Mouse (Mus musculus) stomach, postnatal 0 days (tissue): ENCODE data around the gene Prkacb. TPM values are rescaled to one million over a fixed set of nuclear protein-coding genes. Genes with fewer than 3 reads are reported as not detected.

ENCODE experiments used
- ATAC-seq: fragments of 200-750 bp; cut with Nextera tagmentation; 2 replicates; pipeline ENCODE4 v1.8.0; 2017; ENCODE audit not compliant: low FRiP score, low TSS enrichment
- DNase-seq: peaks from one replicate; pipeline ENCODE4 v3.0.0-alpha.2; 2016; ENCODE audit warnings: low spot score
- H3K27ac ChIP-seq: fragments of 300-500 bp; sonication (generic); replicated peaks from 2 replicates; pipeline ENCODE4 v1.5.1; 2014; ENCODE audit warnings: mild to moderate bottlenecking, control low read depth
- H3K27me3 ChIP-seq: fragments of 300-500 bp; sonication (generic); 2 replicates; pipeline ENCODE4 v1.6.1; 2014; ENCODE audit warnings: low read length; ENCODE audit not compliant: control insufficient read depth, insufficient read depth
- H3K36me3 ChIP-seq: fragments of 300-500 bp; sonication (generic); 2 replicates; pipeline ENCODE4 v1.6.1; 2014; ENCODE audit warnings: low read length, mixed read lengths; ENCODE audit not compliant: control insufficient read depth, insufficient read depth
- H3K4me1 ChIP-seq: fragments of 300-500 bp; sonication (generic); replicated peaks from 2 replicates; pipeline ENCODE4 v1.6.1; 2014; ENCODE audit warnings: antibody characterized with exemption; ENCODE audit not compliant: control insufficient read depth, insufficient read depth
- H3K4me2 ChIP-seq: fragments of 300-500 bp; sonication (generic); replicated peaks from 2 replicates; pipeline ENCODE4 v1.6.1; 2014; ENCODE audit warnings: low read depth, mild to moderate bottlenecking, control low read depth, moderate library complexity
- H3K4me3 ChIP-seq: fragments of 300-500 bp; sonication (generic); 2 replicates; pipeline ENCODE4 v1.5.1; 2014; ENCODE audit warnings: low read depth, low read length, control low read depth
- H3K9ac ChIP-seq: fragments of 300-500 bp; sonication (generic); 2 replicates; pipeline ENCODE4 v1.6.1; 2014; ENCODE audit warnings: mild to moderate bottlenecking, low read length, control low read depth, mixed read lengths
- H3K9me3 ChIP-seq: fragments of 300-500 bp; sonication (generic); 2 replicates; pipeline ENCODE4 v1.6.1; 2016; ENCODE audit warnings: low read length; ENCODE audit not compliant: control insufficient read depth
- CTCF ChIP-seq: IDR thresholded peaks from 2 replicates; pipeline ENCODE4 v1.5.1; 2016; ENCODE audit warnings: antibody characterized with exemption, low read depth, mild to moderate bottlenecking, moderate library complexity
- EP300 ChIP-seq: optimal IDR thresholded peaks from 2 replicates; pipeline ENCODE3; 2016; ENCODE audit warnings: antibody characterized with exemption
- WGBS: fragments of 180-500 bp; shearing (Covaris S2); extraction: QIAGEN DNeasy Blood & Tissue Kit; methylation state at CpG from one replicate; pipeline ENCODE4 v1.1.7; 2014; 5-methylcytosine and 5-hydroxymethylcytosine counted together
- polyA plus RNA-seq: library from polyadenylated mRNA; unstranded; fragments of >200 nt; fragmentation: Nextera tagmentation; extraction: Ambion mirVana; gene quantifications from 2 replicates; pipeline ENCODE4 v1.2.1, GENCODE M21; 2015

The Prkacb gene
- polyA plus RNA-seq, 1 experiment from 2014 or later, result 27.8 TPM

DNA sequence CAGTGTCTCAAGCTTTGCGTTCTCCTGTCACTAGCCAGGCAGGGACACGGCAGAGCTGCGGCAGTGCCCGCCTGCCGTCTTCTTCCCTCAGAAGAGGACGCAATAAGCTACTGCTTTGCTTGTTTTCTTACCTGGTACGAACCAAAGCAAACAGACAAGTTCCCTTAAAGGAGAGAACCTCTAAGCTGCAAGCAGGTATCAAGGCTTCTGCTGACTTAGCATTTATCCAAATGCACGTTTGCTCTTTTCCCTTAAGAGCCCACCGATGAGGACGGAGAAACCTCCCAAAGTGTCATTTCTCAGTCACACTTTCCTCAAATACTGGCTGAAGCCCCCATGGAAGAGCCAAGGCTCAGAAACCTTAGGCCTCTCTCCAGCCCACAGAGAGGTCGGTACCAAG, 81.3 kb downstream of the Prkacb start:
- 90% methylated on average over 11 of the region's 11 CpGs for WGBS
- H3K9ac ChIP-seq, result no peak overlapping the region
- H3K4me2 ChIP-seq, result no peak overlapping the region
- H3K36me3 ChIP-seq, result peaks cover 9% of the 10 kb centered on the region
- H3K4me3 ChIP-seq, result no peak overlapping the region
- DNase-seq (no peak), ATAC-seq (no peak)
- no peaks in the 10 kb centered on the region for H3K27me3 ChIP-seq
- no peaks in the 10 kb centered on the region for H3K9me3 ChIP-seq
- H3K4me1 ChIP-seq, result no peaks in the 10 kb centered on the region
- TF ChIP-seq EP300 (no peak), CTCF (no peak)
- H3K27ac ChIP-seq, result no peak overlapping the region

DNA sequence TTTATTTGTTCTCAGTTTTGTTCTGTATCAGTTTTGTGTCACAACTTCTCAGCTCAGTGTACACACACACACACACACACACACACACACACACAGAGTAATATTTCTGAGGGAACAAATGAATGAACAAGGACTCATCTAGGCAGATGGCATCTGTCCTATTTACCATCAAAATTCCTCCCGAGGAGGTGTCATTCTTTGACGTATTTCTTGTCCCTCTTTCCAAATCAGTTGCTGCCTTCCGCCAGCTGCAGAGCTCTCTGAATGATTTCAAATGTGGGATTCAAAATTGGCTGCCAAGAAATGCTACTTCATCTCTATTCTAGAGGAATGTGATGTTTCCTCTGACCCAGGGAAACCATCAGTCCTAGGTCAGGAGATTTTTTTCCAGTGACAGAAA, 89.8 kb downstream of the Prkacb start:
- H3K27ac ChIP-seq, result no peak overlapping the region
- no peak for DNase-seq
- no peak overlapping the region for H3K9ac ChIP-seq
- H3K4me3 ChIP-seq, result no peak overlapping the region
- TF ChIP-seq CTCF (no peak), EP300 (no peak)
- H3K27me3 ChIP-seq, result no peaks in the 10 kb centered on the region
- H3K9me3 ChIP-seq, result no peaks in the 10 kb centered on the region
- no peak overlapping the region for H3K4me2 ChIP-seq
- 47% methylated on average over 3 of the region's 3 CpGs for WGBS
- no peaks in the 10 kb centered on the region for H3K36me3 ChIP-seq
- ATAC-seq, result no peak
- no peaks in the 10 kb centered on the region for H3K4me1 ChIP-seq

DNA sequence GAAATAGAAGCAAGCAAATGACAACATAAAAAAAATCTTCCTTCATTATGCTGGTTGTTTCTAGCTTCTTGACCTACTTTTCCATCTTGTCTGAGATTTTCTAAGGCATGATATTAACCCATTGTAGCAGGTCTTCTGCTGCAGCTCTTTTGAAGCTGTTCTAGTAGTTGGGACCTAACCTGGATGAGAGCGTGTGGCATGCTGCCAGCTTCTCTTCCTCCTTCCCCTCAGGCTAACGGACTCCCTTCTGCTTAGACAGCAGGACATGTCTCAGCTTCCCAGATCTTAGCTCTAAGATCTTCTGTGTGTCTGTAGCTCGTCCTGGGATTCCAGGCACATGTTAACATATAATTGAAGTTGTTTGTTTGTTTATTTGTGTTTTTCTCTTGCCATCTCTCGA, 93.1 kb downstream of the Prkacb start:
- TF ChIP-seq CTCF, result no peak
- 62% methylated on average over 4 of the region's 4 CpGs for WGBS
- H3K36me3 ChIP-seq, result no peaks in the 10 kb centered on the region
- no peak overlapping the region for H3K4me3 ChIP-seq
- H3K9me3 ChIP-seq, result no peaks in the 10 kb centered on the region
- DNase-seq (no peak), ATAC-seq (no peak)
- H3K27ac ChIP-seq, result no peak overlapping the region
- H3K4me1 ChIP-seq, result no peaks in the 10 kb centered on the region
- no peaks in the 10 kb centered on the region for H3K27me3 ChIP-seq
- H3K9ac ChIP-seq, result no peak overlapping the region
- no peak overlapping the region for H3K4me2 ChIP-seq

DNA sequence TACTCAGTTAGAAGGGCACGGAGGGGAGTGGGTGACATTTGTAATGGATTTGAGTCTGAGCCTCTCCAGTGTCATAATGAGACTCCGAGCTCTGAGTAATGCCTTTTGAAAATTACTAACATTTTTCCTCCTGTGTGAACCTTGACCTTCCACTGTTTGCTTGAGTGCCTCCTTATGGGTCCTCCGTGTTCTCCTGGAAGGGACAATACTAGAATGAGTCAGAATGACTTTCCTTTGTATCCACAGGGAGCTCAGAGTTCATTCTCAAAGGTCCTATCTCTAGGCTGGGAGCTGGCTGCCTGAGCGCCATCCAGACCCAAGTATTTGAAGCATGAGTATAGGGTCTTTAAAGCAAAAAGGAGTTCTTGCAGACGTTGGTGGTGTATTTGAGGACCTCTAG, 94.5 kb downstream of the Prkacb start:
- Histone ChIP-seq H3K4me3 (no peak overlapping the region), H3K4me1 (no peaks in the 10 kb centered on the region), H3K27me3 (no peaks in the 10 kb centered on the region), H3K4me2 (no peak overlapping the region), H3K9me3 (no peaks in the 10 kb centered on the region), H3K36me3 (no peaks in the 10 kb centered on the region), H3K27ac (no peak overlapping the region), H3K9ac (no peak overlapping the region)
- 58% methylated on average over 5 of the region's 5 CpGs for WGBS
- TF ChIP-seq EP300, result no peak
- TF ChIP-seq CTCF, result no peak
- no peak for DNase-seq
- peak; percentile 91 for ATAC-seq

DNA sequence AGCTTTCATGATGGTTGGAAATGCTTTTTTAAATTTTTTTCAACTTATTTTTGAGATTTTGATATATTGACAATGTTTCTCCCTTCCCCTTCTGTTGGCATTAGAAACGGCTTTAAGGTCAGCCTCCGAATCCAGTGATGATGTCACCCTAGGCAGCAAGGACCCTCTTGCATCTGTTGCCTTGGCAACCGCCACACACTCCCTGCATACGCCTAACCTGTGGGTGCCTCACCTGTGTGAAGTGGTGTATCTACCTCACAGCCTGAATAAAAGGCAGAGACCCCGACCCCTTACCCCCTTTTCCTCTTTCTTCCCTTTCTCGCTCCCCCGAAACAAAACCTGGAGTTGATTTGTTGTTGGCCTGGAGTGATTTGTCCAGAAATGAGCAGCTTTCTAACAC, 100.5 kb downstream of the Prkacb start:
- Histone ChIP-seq H3K27ac (no peak overlapping the region), H3K9me3 (no peaks in the 10 kb centered on the region), H3K9ac (no peak overlapping the region), H3K4me1 (no peaks in the 10 kb centered on the region), H3K4me2 (no peak overlapping the region), H3K27me3 (no peaks in the 10 kb centered on the region), H3K36me3 (no peaks in the 10 kb centered on the region), H3K4me3 (no peak overlapping the region)
- TF ChIP-seq CTCF, result no peak
- TF ChIP-seq EP300, result no peak
- DNase-seq (no peak), ATAC-seq (no peak)
- 70% methylated on average over 7 of the region's 7 CpGs for WGBS

DNA sequence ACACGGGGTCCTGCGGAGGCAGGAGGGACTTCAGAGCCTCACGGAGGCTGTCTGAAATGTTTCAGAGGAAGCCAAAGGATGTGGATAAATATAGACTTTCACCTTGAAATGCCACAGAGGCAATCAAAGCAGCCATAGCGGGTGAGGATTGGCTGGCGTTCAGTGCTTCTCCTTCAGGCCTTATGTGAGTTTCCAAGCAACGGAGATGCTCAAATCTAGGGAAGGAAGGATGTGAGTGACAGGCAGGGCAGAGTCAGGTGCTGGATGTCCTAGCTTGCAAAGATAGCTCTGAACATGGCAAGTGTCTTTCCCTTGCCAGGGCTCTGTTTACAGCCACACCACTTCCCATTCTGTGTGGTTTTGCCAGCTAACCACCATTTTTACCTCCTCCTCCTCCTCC, 101.2 kb downstream of the Prkacb start:
- no peak for ATAC-seq
- Histone ChIP-seq H3K9me3 (no peaks in the 10 kb centered on the region), H3K27me3 (no peaks in the 10 kb centered on the region), H3K36me3 (no peaks in the 10 kb centered on the region), H3K9ac (no peak overlapping the region), H3K4me3 (no peak overlapping the region), H3K4me1 (no peaks in the 10 kb centered on the region), H3K27ac (no peak overlapping the region), H3K4me2 (no peak overlapping the region)
- DNase-seq, result no peak
- TF ChIP-seq CTCF (no peak), EP300 (no peak)
- 69% methylated on average over 6 of the region's 6 CpGs for WGBS
